Mouse (Mus musculus) kidney, embryonic 15.5 days (tissue): ENCODE measurements around the gene Stard10. TPM values are rescaled to one million over a fixed set of nuclear protein-coding genes. Genes with fewer than 3 reads are reported as not detected.
A peak's percentile ranks its signal among the peaks of the same experiment; 100 is the strongest.

Source experiments
- ATAC-seq: fragments of 200-750 bp; cut with Nextera tagmentation; replicated peaks from 2 replicates; pipeline ENCODE4 v1.8.0; 2017; ENCODE audit warnings: moderate TSS enrichment; ENCODE audit not compliant: low FRiP score
- H3K27ac ChIP-seq: fragments of 300-500 bp; sonication (generic); 2 replicates; pipeline ENCODE4 v1.5.1; 2015; ENCODE audit warnings: mild to moderate bottlenecking, inconsistent platforms
- H3K27me3 ChIP-seq: fragments of 300-500 bp; sonication (generic); 2 replicates; pipeline ENCODE4 v1.6.1; 2015; ENCODE audit warnings: inconsistent platforms
- H3K36me3 ChIP-seq: fragments of 300-500 bp; sonication (generic); 2 replicates; pipeline ENCODE4 v1.6.1; 2015; ENCODE audit warnings: inconsistent platforms
- H3K4me1 ChIP-seq: fragments of 300-500 bp; sonication (generic); 2 replicates; pipeline ENCODE4 v1.6.1; 2015; ENCODE audit warnings: inconsistent platforms
- H3K4me2 ChIP-seq: fragments of 300-500 bp; sonication (generic); 2 replicates; pipeline ENCODE4 v1.6.1; 2015; ENCODE audit warnings: moderate library complexity, mild to moderate bottlenecking, inconsistent platforms
- H3K4me3 ChIP-seq: fragments of 300-500 bp; sonication (generic); replicated peaks from 2 replicates; pipeline ENCODE4 v1.5.1; 2015; ENCODE audit warnings: mild to moderate bottlenecking, inconsistent platforms
- H3K9ac ChIP-seq: fragments of 300-500 bp; sonication (generic); 2 replicates; pipeline ENCODE4 v1.6.1; 2015; ENCODE audit warnings: mild to moderate bottlenecking, inconsistent platforms
- H3K9me3 ChIP-seq: fragments of 300-500 bp; sonication (generic); replicated peaks from 2 replicates; pipeline ENCODE4 v1.6.1; 2016; ENCODE audit warnings: inconsistent platforms
- WGBS: fragments of 180-500 bp; shearing (Covaris S2); methylation state at CpG from one replicate; pipeline ENCODE4 v1.1.7; 2015; ENCODE audit warnings: mixed read lengths; 5-methylcytosine and 5-hydroxymethylcytosine counted together
- polyA plus RNA-seq: library from polyadenylated mRNA; unstranded; fragments of >200 nt; fragmentation: Nextera tagmentation; extraction: Ambion mirVana; gene quantifications from 2 replicates; pipeline ENCODE4 v1.2.1, GENCODE M21; 2015

Gene Stard10
- polyA plus RNA-seq, 1 experiment from 2014 or later = 58.5 TPM

- ATAC-seq = no peak
- Histone ChIP-seq H3K27me3 (no peaks in the 10 kb centered on the region), H3K9me3 (no peaks in the 10 kb centered on the region), H3K27ac (no peak overlapping the region), H3K36me3 (peaks cover 8% of the 10 kb centered on the region; the same call in 1 of the 2 replicates), H3K4me2 (no peak overlapping the region), H3K4me1 (0 out of 2 replicates have a peak, but pooled peaks cover 2% of the 10 kb centered on the region), H3K4me3 (no peak overlapping the region), H3K9ac (no peak overlapping the region)
- 78% methylated on average over 3 of the region's 3 CpGs for WGBS
Measured at GRCm38 (mm10) chr7:101336686-101337085, 19.8 kb downstream of the Stard10 start.

GRCm38 (mm10) chr7:101337401-101337800, 20.5 kb downstream of the Stard10 start:
- H3K27me3 ChIP-seq = no peaks in the 10 kb centered on the region
- 78% methylated on average over 3 of the region's 3 CpGs for WGBS
- H3K9me3 ChIP-seq = no peaks in the 10 kb centered on the region
- H3K4me2 ChIP-seq = no peak overlapping the region
- no peak overlapping the region for H3K9ac ChIP-seq
- H3K27ac ChIP-seq = no peak overlapping the region
- no peak for ATAC-seq
- peaks cover 10% of the 10 kb centered on the region; the same call in 1 of the 2 replicates for H3K36me3 ChIP-seq
- 0 out of 2 replicates have a peak, but pooled peaks cover 2% of the 10 kb centered on the region for H3K4me1 ChIP-seq
- H3K4me3 ChIP-seq = no peak overlapping the region

GRCm38 (mm10) chr7:101341405-101341804, 24.5 kb downstream of the Stard10 start:
- 0 out of 2 replicates have a peak, but pooled peaks cover 4% of the 10 kb centered on the region for H3K4me1 ChIP-seq
- no peak overlapping the region for H3K4me3 ChIP-seq
- peaks cover 25% of the 10 kb centered on the region for H3K36me3 ChIP-seq
- H3K4me2 ChIP-seq = no peak overlapping the region
- H3K27ac ChIP-seq = 0 out of 2 replicates have a peak overlapping the region, but pooled peaks have one; percentile 54
- no peak for ATAC-seq
- H3K27me3 ChIP-seq = no peaks in the 10 kb centered on the region
- no peak overlapping the region for H3K9ac ChIP-seq
- WGBS = 55% methylated on average over 6 of the region's 6 CpGs
- H3K9me3 ChIP-seq = no peaks in the 10 kb centered on the region

- no peak for ATAC-seq
- Histone ChIP-seq H3K9ac (no peak overlapping the region), H3K9me3 (no peaks in the 10 kb centered on the region), H3K4me3 (no peak overlapping the region), H3K27me3 (no peaks in the 10 kb centered on the region), H3K4me2 (no peak overlapping the region), H3K27ac (no peak overlapping the region), H3K36me3 (peaks cover 22% of the 10 kb centered on the region), H3K4me1 (peaks cover 11% of the 10 kb centered on the region)
- WGBS = 64% methylated on average over 7 of the region's 7 CpGs
Measured at GRCm38 (mm10) chr7:101343135-101343534, 26.2 kb downstream of the Stard10 start.

GRCm38 (mm10) chr7:101344892-101345291, 28.0 kb downstream of the Stard10 start:
- 47% methylated on average over 4 of the region's 4 CpGs for WGBS

GRCm38 (mm10) chr7:101346991-101347390, 30.1 kb downstream of the Stard10 start:
- Histone ChIP-seq H3K9ac (no peak overlapping the region), H3K27me3 (peaks cover 13% of the 10 kb centered on the region; the same call in 1 of the 2 replicates), H3K27ac (no peak overlapping the region), H3K4me2 (no peak overlapping the region), H3K4me1 (peaks cover 27% of the 10 kb centered on the region), H3K4me3 (no peak overlapping the region), H3K36me3 (peaks cover 19% of the 10 kb centered on the region), H3K9me3 (no peaks in the 10 kb centered on the region)
- WGBS = 78% methylated on average over 2 of the region's 2 CpGs
- ATAC-seq = no peak

More at GRCm38 (mm10) chr7:101344892-101345291, 28.0 kb downstream of the Stard10 start:
- Histone ChIP-seq H3K27me3 (peaks cover 12% of the 10 kb centered on the region; the same call in 1 of the 2 replicates), H3K27ac (no peak overlapping the region), H3K4me1 (peaks cover 29% of the 10 kb centered on the region), H3K4me3 (no peak overlapping the region), H3K4me2 (no peak overlapping the region), H3K9me3 (no peaks in the 10 kb centered on the region), H3K36me3 (peaks cover 19% of the 10 kb centered on the region), H3K9ac (no peak overlapping the region)
- ATAC-seq = no peak

- H3K9me3 ChIP-seq = no peaks in the 10 kb centered on the region
- peaks cover 27% of the 10 kb centered on the region for H3K4me1 ChIP-seq
- peaks cover 14% of the 10 kb centered on the region for H3K36me3 ChIP-seq
- peak within 1 kb of the TSS; percentile 94 for H3K4me2 ChIP-seq
- 0 out of 2 replicates have a peak within 1 kb of the TSS, but pooled peaks have one; percentile 2 for H3K27ac ChIP-seq
- H3K9ac ChIP-seq = peak within 1 kb of the TSS; percentile 51
- WGBS = 1% methylated on average over 35 of the region's 35 CpGs
- H3K27me3 ChIP-seq = peaks cover 13% of the 10 kb centered on the region; the same call in 1 of the 2 replicates
- peak within 1 kb of the TSS; percentile 58 for H3K4me3 ChIP-seq
- peak; percentile 79 for ATAC-seq
Measured at GRCm38 (mm10) chr7:101347767-101348270, 30.9 kb downstream of the Stard10 start, which contains the start of gene Arap1. Gene Arap1 (plus strand): TSS chr7:101348067.

GRCm38 (mm10) chr7:101348312-101348711, 31.4 kb downstream of the Stard10 start:
- Histone ChIP-seq H3K27me3 (peaks cover 13% of the 10 kb centered on the region; the same call in 1 of the 2 replicates), H3K9me3 (no peaks in the 10 kb centered on the region), H3K4me2 (peak overlapping the region; percentile 94), H3K4me1 (peaks cover 27% of the 10 kb centered on the region), H3K27ac (no peak overlapping the region), H3K9ac (peak overlapping the region; percentile 51), H3K36me3 (peaks cover 14% of the 10 kb centered on the region), H3K4me3 (peak overlapping the region; percentile 58)
- 0 out of 2 replicates have a peak, but pooled peaks have one; percentile 19 for ATAC-seq
- 5% methylated on average over 13 of the region's 13 CpGs for WGBS

- no peak overlapping the region for H3K4me2 ChIP-seq
- no peak overlapping the region for H3K27ac ChIP-seq
- no peak for ATAC-seq
- no peak overlapping the region for H3K4me3 ChIP-seq
- no peaks in the 10 kb centered on the region for H3K9me3 ChIP-seq
- H3K9ac ChIP-seq = peak overlapping the region; percentile 17; the same call in 1 of the 2 replicates
- H3K36me3 ChIP-seq = peaks cover 7% of the 10 kb centered on the region
- peaks cover 13% of the 10 kb centered on the region; the same call in 1 of the 2 replicates for H3K27me3 ChIP-seq
- WGBS = 37% methylated on average over 2 of the region's 2 CpGs
- peaks cover 36% of the 10 kb centered on the region for H3K4me1 ChIP-seq
Measured at GRCm38 (mm10) chr7:101349861-101350260, 33.0 kb downstream of the Stard10 start.

- H3K4me3 ChIP-seq = no peak overlapping the region
- no peaks in the 10 kb centered on the region for H3K36me3 ChIP-seq
- H3K27me3 ChIP-seq = peaks cover 13% of the 10 kb centered on the region; the same call in 1 of the 2 replicates
- WGBS = 83% methylated on average over 4 of the region's 4 CpGs
- no peak overlapping the region for H3K4me2 ChIP-seq
- no peak overlapping the region for H3K27ac ChIP-seq
- H3K9me3 ChIP-seq = no peaks in the 10 kb centered on the region
- no peak for ATAC-seq
- no peak overlapping the region for H3K9ac ChIP-seq
- peaks cover 39% of the 10 kb centered on the region for H3K4me1 ChIP-seq
Measured at GRCm38 (mm10) chr7:101352404-101352803, 35.5 kb downstream of the Stard10 start.

- no peak overlapping the region for H3K4me2 ChIP-seq
- H3K9me3 ChIP-seq = no peaks in the 10 kb centered on the region
- H3K4me1 ChIP-seq = peaks cover 22% of the 10 kb centered on the region
- H3K27me3 ChIP-seq = 0 out of 2 replicates have a peak, but pooled peaks cover 5% of the 10 kb centered on the region
- WGBS = 56% methylated on average over 5 of the region's 5 CpGs
- no peak overlapping the region for H3K9ac ChIP-seq
- H3K27ac ChIP-seq = no peak overlapping the region
- ATAC-seq = no peak
- H3K36me3 ChIP-seq = no peaks in the 10 kb centered on the region
- H3K4me3 ChIP-seq = no peak overlapping the region
Measured at GRCm38 (mm10) chr7:101354423-101354822, 37.5 kb downstream of the Stard10 start.

GRCm38 (mm10) chr7:101355551-101356100, 38.7 kb downstream of the Stard10 start:
- Histone ChIP-seq H3K4me1 (peaks cover 20% of the 10 kb centered on the region; the same call in 1 of the 2 replicates), H3K9ac (no peak overlapping the region), H3K27me3 (no peaks in the 10 kb centered on the region), H3K9me3 (no peaks in the 10 kb centered on the region), H3K4me2 (no peak overlapping the region), H3K4me3 (no peak overlapping the region), H3K36me3 (no peaks in the 10 kb centered on the region), H3K27ac (no peak overlapping the region)
- no peak for ATAC-seq
- WGBS = 86% methylated on average over 6 of the region's 6 CpGs
